Mouse (Mus musculus): ENCODE data around the gene Pomp.
"Not testable (repeated sequence)": the region's sequence is repeated elsewhere in the genome, so short reads cannot be mapped to it uniquely, and the experiment has no call there.

Gene Pomp

GRCm38 (mm10) chr5:147850194-147850593 lies 10.1 kb upstream of the Pomp start:
- DNase-seq (ENCODE audit: low read depth, low spot score) = no peak

- DNase-seq (ENCODE audit: low read depth, low spot score) = no peak
These were observed 199 bp upstream of the Pomp start for GRCm38 (mm10) chr5:147860076-147860448.

- DNase-seq (ENCODE audit: low read depth, low spot score) = no peak
These were observed 8.4 kb downstream of the Pomp start for GRCm38 (mm10) chr5:147868674-147869073.

DNA sequence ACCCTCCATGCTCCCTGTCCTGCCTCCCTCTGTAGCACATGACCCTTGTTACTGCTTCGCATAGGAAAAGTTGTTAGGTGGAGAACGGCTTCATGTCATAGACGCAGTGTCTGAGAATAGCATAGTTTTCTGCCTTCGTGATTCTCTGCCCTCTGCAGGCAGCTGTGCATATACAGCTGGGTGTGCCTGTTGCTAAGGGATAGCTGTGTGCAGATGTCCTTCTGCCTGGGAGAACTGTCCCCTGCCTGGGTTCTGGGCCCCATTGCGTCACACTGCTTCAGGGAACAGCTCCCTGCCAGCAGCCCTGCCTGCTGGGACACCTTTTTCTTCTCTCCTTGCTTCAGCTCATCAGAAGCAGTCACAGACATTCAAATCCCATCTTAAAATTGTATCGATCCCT lies 9.3 kb downstream of the Pomp start:
- no peak for DNase-seq (ENCODE audit: low read depth, low spot score)

DNA sequence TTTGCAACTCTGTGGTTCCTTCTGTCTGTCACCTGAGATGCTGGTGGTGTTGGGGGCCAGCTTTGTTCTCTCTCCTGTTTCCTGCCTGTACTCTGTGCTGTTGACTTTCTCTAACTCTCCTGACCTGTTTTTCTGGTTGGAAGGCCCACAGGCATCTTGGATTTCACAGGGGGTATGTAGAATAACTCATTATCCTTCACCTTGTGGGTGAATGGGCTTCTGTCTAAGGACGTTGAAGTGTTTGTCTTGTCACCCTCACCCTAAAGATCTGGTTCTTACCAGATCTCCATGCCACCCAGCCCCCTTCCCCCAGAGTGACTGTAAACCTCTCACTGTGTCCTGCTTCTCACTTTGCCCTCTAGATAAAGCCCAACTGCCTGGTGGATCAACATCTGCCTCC lies 10.0 kb downstream of the Pomp start:
- peak; percentile 67 for DNase-seq (ENCODE audit: low read depth, low spot score)

DNA sequence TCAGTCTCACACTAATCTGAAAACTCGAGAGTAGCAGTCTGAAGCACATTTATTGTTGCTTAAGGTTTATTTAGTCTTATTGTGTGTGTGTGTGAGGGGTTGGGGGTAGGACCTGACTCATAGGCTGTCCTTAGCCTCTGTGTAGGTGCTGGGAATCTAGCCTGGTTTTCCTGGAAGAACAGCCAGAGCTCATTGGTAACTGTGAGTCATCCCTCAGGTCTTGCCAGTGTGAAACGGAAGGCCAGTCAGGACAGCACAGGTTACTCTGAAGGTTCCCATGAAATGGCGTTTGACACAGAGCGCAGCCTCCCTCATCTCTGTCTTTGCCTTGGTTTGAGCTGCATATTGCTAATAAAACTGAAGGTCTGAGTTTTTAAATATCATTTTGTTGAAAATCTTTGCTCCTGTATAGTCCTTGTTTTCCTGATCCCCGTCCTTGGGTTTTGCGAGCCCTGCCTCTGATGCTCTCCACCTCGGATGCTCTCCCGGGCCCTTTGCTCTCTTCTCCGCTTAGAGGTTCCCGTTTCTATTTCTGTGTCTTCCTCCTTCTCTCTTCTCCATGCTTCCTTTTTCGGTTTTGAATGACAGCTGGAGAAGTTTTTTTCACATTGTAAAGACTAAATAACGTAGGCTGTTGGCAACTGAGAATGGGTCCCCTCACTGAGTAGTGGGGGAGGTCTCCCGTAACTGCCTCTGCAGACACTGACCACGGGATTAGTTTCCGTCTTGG lies 11.0 kb downstream of the Pomp start:
- DNase-seq (ENCODE audit: low read depth, low spot score) = no peak

- DNase-seq (ENCODE audit: low read depth, low spot score) = no peak
These were observed 14.3 kb downstream of the Pomp start for GRCm38 (mm10) chr5:147874491-147875065.

DNA sequence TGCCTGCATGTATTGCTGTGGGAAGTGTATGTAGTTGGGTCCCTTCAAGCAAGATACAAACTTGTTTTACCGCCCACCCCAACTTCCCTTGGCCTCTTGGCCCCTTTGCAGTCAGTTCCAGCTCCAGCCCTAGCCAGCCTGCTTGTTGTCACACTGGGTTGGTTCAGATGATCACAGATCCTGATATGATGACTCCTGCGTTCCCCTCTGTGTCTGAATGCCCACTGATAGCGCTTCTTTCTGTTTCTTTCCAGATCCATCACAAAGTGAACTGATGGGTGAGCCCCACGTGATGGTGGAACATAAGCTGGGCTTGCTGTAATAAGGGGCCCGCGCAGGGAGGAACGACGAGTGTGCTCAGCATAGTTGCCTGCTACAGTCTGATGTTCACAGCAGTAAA lies 14.9 kb downstream of the Pomp start:
- DNase-seq (ENCODE audit: low read depth, low spot score) = no peak

GRCm38 (mm10) chr5:147877520-147877919 lies 17.3 kb downstream of the Pomp start:
- DNase-seq (ENCODE audit: low read depth, low spot score) = peak; percentile 84

- DNase-seq (ENCODE audit: low read depth, low spot score) = no peak
These were observed 19.9 kb downstream of the Pomp start for GRCm38 (mm10) chr5:147879971-147880682.

- DNase-seq (ENCODE audit: low read depth, low spot score) = no peak
These were observed 23.3 kb downstream of the Pomp start for GRCm38 (mm10) chr5:147883581-147883980.

- no peak for DNase-seq (ENCODE audit: low read depth, low spot score)
These were observed 28.3 kb downstream of the Pomp start for GRCm38 (mm10) chr5:147888313-147889297.

DNA sequence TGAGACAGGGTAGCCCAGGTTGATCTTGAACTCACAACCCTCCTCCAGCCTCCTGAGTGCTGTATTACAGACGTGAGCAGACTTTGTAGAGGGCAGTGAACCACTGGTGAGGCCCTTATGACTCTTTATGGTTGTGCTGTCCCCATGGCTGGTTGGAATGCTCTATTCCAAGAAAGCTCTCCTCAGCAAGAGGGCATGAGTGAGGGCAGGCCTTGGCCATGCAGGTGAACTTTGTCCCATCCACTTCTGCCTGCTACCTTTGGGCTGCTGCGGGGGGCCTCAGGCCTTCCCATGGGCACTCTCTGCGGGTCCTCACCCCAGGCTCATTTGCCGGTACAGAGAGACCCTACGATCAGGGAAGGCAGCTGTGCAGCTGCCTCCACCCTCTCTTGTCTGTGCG lies 32.5 kb downstream of the Pomp start:
- no peak for DNase-seq (ENCODE audit: low read depth, low spot score)

DNA sequence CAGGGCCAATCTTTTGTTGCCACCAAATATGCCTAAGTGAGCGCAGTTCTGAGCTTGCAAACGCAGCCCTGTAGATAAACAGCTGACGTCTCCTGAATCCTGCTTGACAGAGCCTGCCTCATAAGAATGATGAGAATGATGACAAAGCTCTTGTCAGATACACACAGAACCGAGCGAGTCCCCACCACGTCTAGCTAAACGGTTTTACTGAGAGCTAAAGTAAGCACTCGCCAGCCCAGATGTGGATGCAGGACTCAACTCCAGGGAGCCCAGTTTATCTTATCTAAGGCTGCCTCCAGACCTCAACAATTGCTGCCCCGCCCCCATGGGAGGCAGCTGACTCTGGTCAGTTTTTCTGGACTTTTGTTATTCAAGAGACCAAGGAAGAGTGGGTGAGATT lies 32.9 kb downstream of the Pomp start:
- DNase-seq (ENCODE audit: low read depth, low spot score) = peak; percentile 73

DNA sequence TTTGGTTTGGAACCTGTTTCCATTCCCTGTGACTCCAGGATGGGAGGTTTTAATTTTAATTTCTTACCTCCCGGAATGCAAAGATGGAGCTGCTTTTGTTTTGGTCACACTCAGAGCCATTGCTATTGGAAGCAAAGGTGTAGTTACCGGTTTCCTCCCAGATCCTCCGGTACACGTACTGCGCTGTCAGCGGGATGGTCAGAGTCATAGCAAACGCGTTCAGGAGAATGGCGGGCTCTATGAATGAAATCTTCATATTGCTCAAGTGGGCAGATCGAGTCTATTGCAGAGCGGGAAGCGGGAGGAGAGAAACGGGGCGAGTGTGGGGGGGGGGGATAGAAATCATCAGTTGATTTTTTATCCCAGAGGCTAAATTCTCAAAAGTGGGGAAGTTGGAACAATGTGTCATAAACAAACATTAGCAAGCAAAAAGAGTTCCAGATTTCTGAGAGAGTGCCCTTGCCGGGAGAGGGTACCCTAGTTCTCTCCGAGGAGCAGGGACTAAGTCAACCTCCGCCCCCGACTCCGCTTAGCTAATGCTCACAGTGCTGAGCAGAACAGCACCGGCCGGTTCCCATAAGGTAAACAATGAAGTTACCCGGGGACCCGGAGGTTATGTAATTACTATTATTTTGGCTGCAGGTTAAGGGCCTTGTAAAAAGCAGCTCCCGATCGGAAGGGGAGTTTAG lies 33.6 kb downstream of the Pomp start:
- DNase-seq (ENCODE audit: low read depth, low spot score) = no peak

DNA sequence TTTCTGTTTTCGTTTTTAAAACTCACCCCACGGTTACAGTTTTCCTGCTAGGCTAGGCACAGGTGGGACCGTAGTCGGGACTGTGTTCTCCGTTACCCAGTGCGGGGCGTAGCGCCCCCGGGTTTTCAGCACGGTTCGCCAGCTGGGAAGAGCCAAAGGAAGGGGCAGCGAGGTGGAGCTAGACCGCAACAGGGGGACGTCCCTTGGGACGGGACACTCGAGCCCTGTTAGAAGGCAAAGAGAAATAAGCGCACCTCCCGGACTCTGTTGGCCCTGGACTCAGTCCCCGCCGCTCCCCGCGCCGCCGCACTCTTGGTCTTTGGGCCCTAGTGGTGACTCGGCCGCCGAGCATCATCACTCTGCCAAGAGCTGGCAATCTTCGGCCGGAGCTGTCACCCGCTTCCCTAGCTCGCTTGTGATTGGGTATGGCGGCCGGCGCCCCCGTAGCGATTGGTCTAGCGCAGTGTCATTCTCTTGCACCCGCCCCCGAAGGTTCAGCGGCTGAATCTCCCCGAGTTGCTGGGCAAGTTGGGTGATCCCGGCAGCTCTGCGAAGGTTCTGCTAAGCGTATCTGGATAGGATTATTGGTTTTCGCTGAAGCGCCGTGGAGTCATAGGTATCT lies 34.3 kb downstream of the Pomp start, which contains the start of gene Slc46a3:
Gene Slc46a3 (minus strand): TSS at position 361 of the 622 bp plus-strand sequence.
- peak; percentile 94 for DNase-seq (ENCODE audit: low read depth, low spot score)

- peak; percentile 69 for DNase-seq (ENCODE audit: low read depth, low spot score)
These were observed 35.4 kb downstream of the Pomp start for GRCm38 (mm10) chr5:147895436-147896198.

GRCm38 (mm10) chr5:147896501-147896900 lies 36.2 kb downstream of the Pomp start:
- not testable (repeated sequence) for DNase-seq (ENCODE audit: low read depth, low spot score)

GRCm38 (mm10) chr5:147898254-147898653 lies 38.0 kb downstream of the Pomp start:
- peak; percentile 74 for DNase-seq (ENCODE audit: low read depth, low spot score)
